Mouse (Mus musculus): ENCODE results near the gene Clstn2.

Clstn2 gene

DNA sequence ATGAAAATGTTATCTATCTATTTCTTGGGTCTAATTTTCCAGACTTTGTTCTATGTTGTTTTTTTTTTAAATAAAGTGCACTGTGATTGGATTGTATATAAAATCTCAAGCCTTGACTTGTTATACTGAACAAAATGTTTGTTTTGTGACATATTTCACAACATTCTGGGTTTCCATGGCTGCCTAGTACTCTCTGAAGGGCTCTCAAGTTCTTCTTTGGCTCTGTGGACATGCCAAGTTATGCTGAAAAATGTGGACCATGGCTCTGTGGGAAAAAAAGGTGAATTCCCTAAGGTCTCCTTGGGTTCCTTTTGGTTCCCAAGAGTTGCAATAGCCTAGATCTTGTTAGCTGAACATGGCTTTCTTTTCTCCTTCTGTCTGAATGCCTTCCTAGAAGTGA, 353.1 kb downstream of the Clstn2 start:
- DNase-seq (ENCODE audit: low read depth) = no peak

DNA sequence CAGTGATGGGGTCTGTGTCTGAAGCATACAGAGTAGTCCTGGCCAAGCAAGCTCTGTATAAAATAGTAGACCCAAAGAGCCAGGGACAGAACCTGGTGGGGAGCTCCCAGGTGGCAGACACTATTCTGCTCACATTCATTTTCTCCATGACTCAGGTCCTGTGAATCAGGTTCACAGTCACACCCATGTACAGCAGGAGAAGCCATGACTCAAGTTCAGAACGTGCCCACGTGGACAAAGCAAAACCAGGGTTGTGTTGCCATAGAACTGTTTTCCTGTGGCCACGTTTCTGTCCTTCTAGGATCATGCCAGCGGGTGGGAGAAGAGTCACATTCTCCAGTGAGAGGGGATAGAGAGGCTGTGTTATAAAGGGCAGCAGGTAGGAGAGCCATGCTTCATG, 353.9 kb downstream of the Clstn2 start:
- DNase-seq (ENCODE audit: low read depth) = no peak

DNA sequence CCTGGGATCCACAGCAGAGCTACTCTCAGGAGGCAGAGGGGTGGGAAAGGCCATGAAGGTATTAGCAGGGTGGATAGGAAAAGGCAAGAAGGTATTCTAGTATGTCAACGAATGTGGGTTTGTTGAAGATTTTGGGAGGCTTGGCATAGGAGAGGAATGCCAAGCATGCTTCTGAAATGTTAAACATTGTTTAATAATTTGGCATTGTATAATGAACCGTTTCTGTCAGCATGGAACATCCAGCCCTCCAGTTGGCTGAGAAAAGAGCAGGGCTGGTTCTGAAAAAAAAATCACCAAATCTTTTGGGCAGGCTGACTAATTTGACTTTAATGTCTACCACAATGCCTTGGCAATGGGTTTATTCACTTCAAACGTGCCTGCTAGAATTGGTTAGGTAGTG, 355.9 kb downstream of the Clstn2 start:
- DNase-seq (ENCODE audit: low read depth) = no peak

DNA sequence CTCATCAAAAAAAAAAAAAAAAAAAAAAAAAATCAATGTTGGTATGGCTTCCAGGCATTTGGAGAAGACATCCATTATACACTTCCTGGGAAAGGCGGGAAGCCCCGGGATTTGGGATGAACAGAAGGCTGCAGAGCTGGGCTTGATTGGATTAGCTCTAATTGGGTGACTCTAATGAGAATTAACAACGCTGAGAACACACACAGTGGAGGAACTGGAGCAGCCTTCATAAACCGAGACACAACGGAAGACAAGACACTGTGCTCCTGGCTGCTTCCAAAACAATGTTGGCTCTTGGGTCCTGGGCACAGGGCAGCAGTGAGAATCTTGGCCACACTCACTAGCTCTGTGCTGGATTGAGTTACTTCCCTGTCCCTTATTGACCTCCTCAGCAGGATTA, 360.3 kb downstream of the Clstn2 start:
- DNase-seq (ENCODE audit: low read depth) = no peak

- no peak for DNase-seq (ENCODE audit: low read depth)
These were observed 360.8 kb downstream of the Clstn2 start for GRCm38 (mm10) chr9:97672224-97672623.

DNA sequence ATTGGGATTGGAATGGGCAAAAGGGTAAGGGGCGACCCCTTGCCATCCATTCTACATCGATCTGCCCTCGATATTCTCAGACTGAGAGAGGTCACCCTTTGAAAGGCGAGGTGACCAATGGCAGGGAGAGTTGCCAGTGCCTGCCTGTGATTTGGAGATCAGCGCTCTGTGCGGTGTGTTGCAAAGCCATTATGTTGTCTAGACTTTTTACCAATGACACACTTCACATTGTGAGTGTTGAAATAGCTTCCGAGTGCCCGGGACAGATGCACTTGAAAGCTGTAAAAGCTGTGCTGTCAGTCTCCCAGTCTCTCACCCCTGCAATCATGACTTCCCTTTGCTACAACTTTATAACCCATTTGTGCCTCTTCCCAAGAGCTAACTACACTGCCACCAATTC, 362.3 kb downstream of the Clstn2 start:
- DNase-seq (ENCODE audit: low read depth) = no peak

DNA sequence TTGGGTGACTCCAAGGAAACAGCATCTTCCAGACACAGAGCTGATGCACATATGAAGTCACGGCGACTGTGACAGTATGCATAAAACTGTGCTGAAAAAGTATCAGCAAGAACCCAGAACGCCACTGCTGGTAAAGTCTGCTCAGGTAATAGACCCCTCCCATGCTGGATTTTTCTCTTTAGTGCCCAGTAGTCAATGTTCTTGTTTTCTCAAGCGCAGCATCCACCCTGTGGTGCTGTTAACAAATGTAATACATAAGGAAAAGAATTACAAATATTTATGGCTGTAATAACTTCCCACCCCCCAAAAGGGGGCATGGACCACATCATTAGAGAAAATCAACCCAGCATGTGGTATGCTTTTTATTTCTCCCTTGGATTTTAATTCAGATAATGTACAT, 372.0 kb downstream of the Clstn2 start:
- DNase-seq (ENCODE audit: low read depth) = no peak

GRCm38 (mm10) chr9:97658736-97659135, 374.2 kb downstream of the Clstn2 start:
- DNase-seq (ENCODE audit: low read depth) = no peak

DNA sequence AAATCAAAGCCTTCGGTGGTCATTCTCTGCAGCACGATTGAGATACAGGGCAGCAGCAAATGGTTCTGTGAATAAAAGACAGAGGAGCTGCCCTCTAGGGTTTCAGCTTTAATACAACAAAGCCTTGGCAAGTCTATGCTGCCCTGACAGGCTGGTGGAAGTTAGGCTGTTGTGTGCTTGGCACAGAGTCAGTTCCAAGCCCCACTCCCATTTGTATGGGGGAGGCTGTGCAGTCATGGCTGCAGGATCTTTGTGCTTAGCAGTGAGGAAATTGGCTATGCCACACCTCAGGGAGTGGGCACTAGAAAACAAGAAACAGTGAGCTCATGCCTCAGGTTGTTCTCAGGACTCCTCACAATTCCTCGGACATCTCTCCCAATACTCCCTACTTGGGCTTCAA, 384.6 kb downstream of the Clstn2 start:
- no peak for DNase-seq (ENCODE audit: low read depth)

DNA sequence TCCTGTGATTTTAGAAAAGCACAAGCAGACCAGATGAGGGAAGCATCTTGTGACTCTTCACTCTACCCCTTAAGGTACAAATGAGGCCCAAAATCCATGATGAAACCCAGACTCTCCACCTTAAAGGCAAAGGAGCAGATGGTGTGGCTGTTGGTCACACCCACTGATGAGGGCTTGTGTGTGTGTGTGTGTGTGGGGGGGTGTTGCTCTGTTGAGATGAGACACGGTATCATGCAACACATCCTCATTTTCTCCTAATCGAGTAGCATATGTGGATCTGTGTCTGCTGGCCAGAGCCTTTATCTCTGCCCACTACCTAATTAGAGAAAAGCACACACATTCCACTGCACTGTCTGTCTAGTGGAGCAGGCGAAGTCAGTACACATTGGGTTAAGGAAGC, 387.2 kb downstream of the Clstn2 start:
- DNase-seq (ENCODE audit: low read depth) = no peak

- DNase-seq (ENCODE audit: low read depth) = no peak
These were observed 390.6 kb downstream of the Clstn2 start for GRCm38 (mm10) chr9:97642396-97642795.

GRCm38 (mm10) chr9:97639967-97640549, 392.9 kb downstream of the Clstn2 start:
- no peak for DNase-seq (ENCODE audit: low read depth)

GRCm38 (mm10) chr9:97638683-97639354, 394.2 kb downstream of the Clstn2 start:
- no peak for DNase-seq (ENCODE audit: low read depth)

DNA sequence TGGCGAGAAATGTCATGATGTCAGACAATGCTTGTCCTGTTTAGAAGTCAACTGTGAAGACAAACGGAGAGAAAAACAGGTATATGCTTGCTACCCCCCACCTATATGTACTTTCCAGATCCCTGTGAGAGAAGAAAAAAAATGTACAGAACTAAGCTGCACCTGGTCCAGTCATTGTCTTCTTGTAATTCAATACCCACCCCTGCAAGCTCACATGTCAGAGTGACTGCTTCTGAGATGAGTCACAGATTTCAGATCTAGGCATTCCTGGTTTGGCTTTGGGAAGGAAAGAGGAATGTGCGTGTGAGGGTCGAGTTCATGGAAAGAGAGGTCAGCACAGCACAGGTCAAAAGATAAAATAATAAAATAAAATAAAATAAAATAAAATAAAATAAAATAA, 397.6 kb downstream of the Clstn2 start:
- DNase-seq (ENCODE audit: low read depth) = no peak

GRCm38 (mm10) chr9:97634831-97635230, 398.1 kb downstream of the Clstn2 start:
- DNase-seq (ENCODE audit: low read depth) = no peak

DNA sequence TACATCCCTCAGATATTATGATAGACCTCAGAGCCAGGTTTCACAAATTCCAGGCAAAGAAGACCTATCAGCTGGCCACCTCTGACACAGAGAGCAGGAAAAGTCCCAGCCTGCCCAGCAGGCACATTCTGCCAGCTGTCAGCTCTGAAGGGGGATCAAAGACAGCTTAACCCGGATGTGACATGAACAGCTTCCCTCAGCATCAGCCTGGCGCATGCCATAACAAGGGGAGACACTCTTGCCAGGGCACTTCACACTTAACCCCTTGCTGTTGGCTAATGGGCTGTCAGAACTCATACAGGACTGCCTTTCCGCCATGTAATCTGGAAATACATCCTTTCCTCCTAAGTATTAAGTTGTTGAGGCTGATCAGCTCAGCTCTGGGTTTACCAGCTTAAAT, 403.8 kb downstream of the Clstn2 start:
- no peak for DNase-seq (ENCODE audit: low read depth)

- DNase-seq (ENCODE audit: low read depth) = no peak
These were observed 404.5 kb downstream of the Clstn2 start for GRCm38 (mm10) chr9:97628361-97628908.

DNA sequence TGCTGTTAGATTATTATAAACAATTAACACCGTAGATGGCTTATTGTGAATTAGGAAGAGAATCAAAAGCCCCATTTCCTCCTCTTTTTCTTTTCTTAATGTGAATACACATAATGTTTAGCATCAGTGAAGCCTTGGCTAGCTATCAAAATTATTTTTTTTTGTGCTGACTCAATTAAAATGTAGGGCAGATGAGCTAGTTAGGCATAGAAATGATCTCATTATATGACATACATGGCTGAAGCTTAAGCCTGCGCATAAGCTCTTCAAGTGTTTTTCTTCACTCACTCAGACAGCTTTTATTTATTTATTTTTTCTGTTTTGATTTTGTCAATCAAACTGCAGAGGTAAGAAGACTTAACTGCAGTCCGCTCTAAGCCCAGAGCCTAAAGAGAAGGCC, 405.1 kb downstream of the Clstn2 start:
- no peak for DNase-seq (ENCODE audit: low read depth)

GRCm38 (mm10) chr9:97610566-97610965, 422.4 kb downstream of the Clstn2 start:
- no peak for DNase-seq (ENCODE audit: low read depth)

GRCm38 (mm10) chr9:97603729-97604128, 429.3 kb downstream of the Clstn2 start:
- no peak for DNase-seq (ENCODE audit: low read depth)

GRCm38 (mm10) chr9:97602476-97602875, 430.5 kb downstream of the Clstn2 start:
- no peak for DNase-seq (ENCODE audit: low read depth)

GRCm38 (mm10) chr9:97599006-97599405, 434.0 kb downstream of the Clstn2 start:
- DNase-seq (ENCODE audit: low read depth) = no peak

DNA sequence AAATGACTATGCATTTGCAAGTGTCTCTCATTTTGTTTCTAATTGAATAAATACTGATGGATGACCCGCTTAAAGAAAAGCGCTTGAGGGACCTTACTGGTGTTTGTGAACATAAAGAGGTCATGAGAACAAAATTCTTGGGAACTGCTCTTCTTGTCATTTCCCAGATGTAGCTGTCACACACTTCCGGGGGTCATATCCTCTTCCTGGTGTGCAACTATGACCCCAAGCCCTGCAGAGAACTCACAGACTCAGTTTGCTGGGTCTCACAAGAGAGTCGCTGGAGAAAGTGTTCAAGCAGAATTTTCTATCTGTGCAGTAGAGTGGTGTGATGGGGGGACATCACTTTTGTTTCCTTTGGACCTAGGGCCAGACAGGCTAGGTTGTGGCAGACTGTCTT, 442.3 kb downstream of the Clstn2 start:
- DNase-seq (ENCODE audit: low read depth) = no peak

DNA sequence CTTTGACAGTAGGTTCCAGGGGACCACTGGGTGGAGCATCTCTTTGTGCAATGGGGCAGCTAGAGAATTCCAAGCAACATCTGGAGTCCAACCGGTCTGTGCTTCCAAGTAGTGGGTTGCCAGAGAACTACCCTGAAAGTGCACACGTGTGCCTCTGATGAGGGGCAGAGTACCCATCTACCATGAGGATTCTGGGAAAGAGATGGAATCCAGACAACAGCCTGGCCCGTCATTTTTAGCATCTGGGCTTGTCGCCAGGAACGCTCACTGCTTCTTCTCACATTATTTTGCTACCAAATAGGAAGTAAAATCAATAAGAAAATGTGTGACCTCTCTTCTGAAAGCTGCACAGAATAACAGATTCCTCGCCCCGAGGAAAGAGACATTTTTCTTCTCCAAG, 462.1 kb downstream of the Clstn2 start:
- no peak for DNase-seq (ENCODE audit: low read depth)

Measured in naive thymus-derived CD4-positive, alpha-beta T cell, adult 2 months (primary cell).